8 mouse cellular contexts compared by ENCODE assay signal in the genomic region with DNA sequence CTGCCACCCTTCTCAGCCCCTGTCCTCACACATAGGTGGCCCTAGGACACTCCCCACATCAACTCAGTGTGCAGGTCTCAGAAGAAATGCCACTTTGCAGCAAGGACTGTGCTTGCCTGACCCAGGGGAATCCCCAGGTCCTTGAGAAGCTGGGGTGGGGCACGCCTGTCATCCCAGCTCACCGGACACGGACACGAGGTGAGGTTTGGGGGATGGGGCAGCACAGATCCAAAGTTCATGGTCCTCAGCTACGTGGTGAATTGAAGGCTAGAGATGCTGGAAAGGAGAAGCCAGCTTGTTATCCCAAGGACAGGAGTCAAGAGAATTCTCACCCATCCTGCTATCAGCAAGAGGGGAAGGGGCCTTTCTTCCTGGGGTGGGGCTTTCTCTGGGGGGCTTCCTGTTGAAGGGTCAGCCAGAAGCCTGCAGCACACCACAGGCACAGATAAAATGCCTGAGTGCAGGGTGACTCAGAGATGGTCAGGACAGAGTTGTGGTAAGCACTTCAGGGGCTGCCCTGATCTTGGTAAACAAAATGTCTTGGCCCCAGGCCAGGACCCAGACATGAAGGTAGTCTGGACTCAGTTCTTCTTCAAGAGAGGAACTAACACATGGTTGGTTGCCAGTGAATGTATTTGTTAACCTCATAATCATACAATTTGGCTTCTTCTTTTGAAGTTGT. TPM values are rescaled to one million over a fixed set of nuclear protein-coding genes. Genes with fewer than 3 reads are reported as not detected.
DNase-seq lines count a peak whose midpoint lies in the region; ATAC-seq and TF ChIP-seq lines count a peak whose summit lies in the region.

No protein-coding gene starts in this region.

- no peak for TF ChIP-seq CTCF in ES-Bruce4 (IDR thresholded peaks at IDR 0.05; ENCODE audit: low read depth, low read length)
- no peak for TF ChIP-seq CTCF in heart, adult 2 months (IDR thresholded peaks at IDR 0.05)

- ATAC-seq in megakaryocyte progenitor cell, adult 5-6 weeks (replicated peaks; ENCODE audit: poor library complexity) = peak; percentile 51

- H3K27ac ChIP-seq in ES-Bruce4 (ENCODE audit: insufficient read depth, low read length) = no peak overlapping the region
- H3K27ac ChIP-seq in heart, adult 2 months = peak overlapping the region; percentile 85

- H3K9me3 ChIP-seq in ES-Bruce4 (replicated peaks; ENCODE audit: control insufficient read depth, insufficient read depth, low read length, poor library complexity, severe bottlenecking) = no peaks in the 10 kb centered on the region

- WGBS in heart, adult 2 months = 14% methylated on average over 5 of the region's 5 CpGs

- no peak overlapping the region for H3K4me3 ChIP-seq in ES-Bruce4 (ENCODE audit: low read depth, low read length)
- H3K4me3 ChIP-seq in heart, adult 2 months = no peak overlapping the region

- no peaks in the 10 kb centered on the region for H3K79me2 ChIP-seq in heart, adult 2 months (replicated peaks; ENCODE audit: control insufficient read depth, insufficient read depth, low read length)

- no peak overlapping the region for H3K9ac ChIP-seq in ES-Bruce4 (ENCODE audit: low read depth, poor library complexity, severe bottlenecking)
- peak overlapping the region; percentile 5; the same call in 1 of the 2 replicates for H3K9ac ChIP-seq in heart, adult 2 months (ENCODE audit: low read depth, low read length)

- peak; percentile 69; the same call in 1 of the 2 replicates for TF ChIP-seq EP300 in ES-Bruce4 (IDR thresholded peaks at IDR 0.05; ENCODE audit: insufficient read depth, low read depth, low read length)
- TF ChIP-seq EP300 in heart, adult 2 months (IDR thresholded peaks at IDR 0.05; ENCODE audit: insufficient read depth, low read depth, low read length) = no peak

- no peak for TF ChIP-seq POLR2A in ES-Bruce4 (IDR thresholded peaks at IDR 0.05; ENCODE audit: insufficient read depth, low read length)
- TF ChIP-seq POLR2A in heart, adult 2 months (IDR thresholded peaks at IDR 0.05; ENCODE audit: insufficient read depth, low read depth, low read length) = no peak

- intact Hi-C loops in heart, postnatal 25 days (cut with DNase I) = loop anchor here (2.0 to 5.0 kb wide), 3 partner anchors 14 to 79 kb away; partner anchors contain the start of gene Abca7
- intact Hi-C loops in heart, adult 2 months (cut with DNase I) = no loop called here

- H3K4me1 ChIP-seq in ES-Bruce4 (ENCODE audit: control insufficient read depth, insufficient read depth, low read length) = peaks cover 10% of the 10 kb centered on the region
- peaks cover 26% of the 10 kb centered on the region for H3K4me1 ChIP-seq in heart, adult 2 months (ENCODE audit: control insufficient read depth, insufficient read depth, low read length)

- no peaks in the 10 kb centered on the region for H3K27me3 ChIP-seq in ES-Bruce4 (ENCODE audit: control insufficient read depth, insufficient read depth, low read length, poor library complexity, severe bottlenecking)
- no peaks in the 10 kb centered on the region for H3K27me3 ChIP-seq in heart, adult 2 months (ENCODE audit: control insufficient read depth, insufficient read depth, low read length)

- peak; percentile 98 for DNase-seq in heart, adult 11 months
- no peak for DNase-seq in heart, postnatal 25 days (ENCODE audit: low spot score)
- DNase-seq in heart, adult 2 months = peak; percentile 68 to 83
- peak; percentile 74 for DNase-seq in kidney, postnatal 14 days
- no peak for DNase-seq in gastrocnemius, postnatal 4 days (ENCODE audit: low spot score in 2 of 2)
- no peak for DNase-seq in left cerebral cortex, adult 8-10 months (ENCODE audit: low spot score in 2 of 2)

- H3K36me3 ChIP-seq in ES-Bruce4 (ENCODE audit: control insufficient read depth, insufficient read depth, low read length, poor library complexity, severe bottlenecking) = peaks cover 26% of the 10 kb centered on the region
- H3K36me3 ChIP-seq in heart, adult 2 months (ENCODE audit: control insufficient read depth, insufficient read depth, low read length) = peaks cover 2% of the 10 kb centered on the region; the same call in 1 of the 2 replicates

RNA-seq across cellular contexts. Expression of gene Polr2e, which starts 6.7 kb away (rescaled TPM):
- 10 to 100 TPM; 79.3 to 81.2 TPM for total RNA-seq in heart, postnatal 25 days (2021)
- 176 and 180 TPM in 2 replicates for polyA plus RNA-seq in ES-Bruce4 (2011; ENCODE audit: insufficient read depth, insufficient read length, low read depth, missing spikeins)
- 10 to 100 TPM; 78.3 to 89.8 TPM for total RNA-seq in heart, adult 2 months (2021)
- polyA plus RNA-seq in heart, adult 2 months (2012; rRNA removed) = 182 and 194 TPM in 2 replicates
- 93.3 and 99.5 TPM in 2 replicates for total RNA-seq in megakaryocyte progenitor cell, adult 5-6 weeks (2015)
- total RNA-seq in megakaryocyte progenitor cell, adult 5-6 weeks (2017) = 74.3 and 89.9 TPM in 2 replicates
- total RNA-seq in gastrocnemius, postnatal 4 days (2021) = 10 to 100 TPM; 77.3 to 77.7 TPM
- 10 to 100 TPM; 64.7 to 80.4 (median 72.9) TPM for total RNA-seq in left cerebral cortex, adult 8-10 months (2022)

RNA-seq across cellular contexts. Expression of gene Gpx4, which starts 14.0 kb away (rescaled TPM):
- 100 to 1,000 TPM; 691 to 812 TPM for total RNA-seq in heart, postnatal 25 days (2021)
- 479 and 507 TPM in 2 replicates for polyA plus RNA-seq in ES-Bruce4 (2011; ENCODE audit: insufficient read depth, insufficient read length, low read depth, missing spikeins)
- 1,000 to 10,000 TPM in 1 of 2 experiments, 100 to 1,000 TPM in 1; 832 to 1,055 TPM for total RNA-seq in heart, adult 2 months (2021)
- 860 and 993 TPM in 2 replicates for polyA plus RNA-seq in heart, adult 2 months (2012; rRNA removed)
- total RNA-seq in megakaryocyte progenitor cell, adult 5-6 weeks (2015) = 253 and 271 TPM in 2 replicates
- 358 and 365 TPM in 2 replicates for total RNA-seq in megakaryocyte progenitor cell, adult 5-6 weeks (2017)
- 100 to 1,000 TPM; 339 to 434 TPM for total RNA-seq in gastrocnemius, postnatal 4 days (2021)
- 100 to 1,000 TPM; 472 to 551 (median 538) TPM for total RNA-seq in left cerebral cortex, adult 8-10 months (2022)

RNA-seq across cellular contexts. Expression of gene Arhgap45, which starts 16.5 kb away (rescaled TPM):
- 1 to 10 TPM; 4.7 to 4.9 TPM for total RNA-seq in heart, postnatal 25 days (2021)
- 6.5 and 6.9 TPM in 2 replicates for polyA plus RNA-seq in ES-Bruce4 (2011; ENCODE audit: insufficient read depth, insufficient read length, low read depth, missing spikeins)
- 1 to 10 TPM; 3.5 to 5.1 TPM for total RNA-seq in heart, adult 2 months (2021)
- polyA plus RNA-seq in heart, adult 2 months (2012; rRNA removed) = 8.9 and 16.6 TPM in 2 replicates
- total RNA-seq in megakaryocyte progenitor cell, adult 5-6 weeks (2015) = 64.1 and 69.0 TPM in 2 replicates
- total RNA-seq in megakaryocyte progenitor cell, adult 5-6 weeks (2017) = 112 and 121 TPM in 2 replicates
- 1 to 10 TPM; 4.0 to 4.7 TPM for total RNA-seq in gastrocnemius, postnatal 4 days (2021)
- 1 to 10 TPM; 3.6 to 9.6 (median 6.0) TPM for total RNA-seq in left cerebral cortex, adult 8-10 months (2022)

RNA-seq across cellular contexts. Expression of gene Abca7, which starts 36.6 kb away (rescaled TPM):
- total RNA-seq in heart, postnatal 25 days (2021) = 1 to 10 TPM; 6.5 to 6.7 TPM
- polyA plus RNA-seq in ES-Bruce4 (2011; ENCODE audit: insufficient read depth, insufficient read length, low read depth, missing spikeins) = 10.6 and 11.0 TPM in 2 replicates
- 1 to 10 TPM; 6.6 to 8.0 TPM for total RNA-seq in heart, adult 2 months (2021)
- polyA plus RNA-seq in heart, adult 2 months (2012; rRNA removed) = 9.2 and 10.8 TPM in 2 replicates
- total RNA-seq in megakaryocyte progenitor cell, adult 5-6 weeks (2015) = 15.4 and 15.8 TPM in 2 replicates
- 17.0 and 17.5 TPM in 2 replicates for total RNA-seq in megakaryocyte progenitor cell, adult 5-6 weeks (2017)
- 1 to 10 TPM; 4.8 to 4.9 TPM for total RNA-seq in gastrocnemius, postnatal 4 days (2021)
- 10 to 100 TPM; 11.0 to 12.3 (median 12.0) TPM for total RNA-seq in left cerebral cortex, adult 8-10 months (2022)

RNA-seq across cellular contexts. Expression of gene Cnn2, which starts 44.6 kb away (rescaled TPM):
- total RNA-seq in heart, postnatal 25 days (2021) = 10 to 100 TPM; 35.9 to 36.6 TPM
- polyA plus RNA-seq in ES-Bruce4 (2011; ENCODE audit: insufficient read depth, insufficient read length, low read depth, missing spikeins) = 156 and 164 TPM in 2 replicates
- total RNA-seq in heart, adult 2 months (2021) = 10 to 100 TPM; 30.2 to 39.3 TPM
- 52.5 and 60.7 TPM in 2 replicates for polyA plus RNA-seq in heart, adult 2 months (2012; rRNA removed)
- 50.5 and 52.8 TPM in 2 replicates for total RNA-seq in megakaryocyte progenitor cell, adult 5-6 weeks (2015)
- total RNA-seq in megakaryocyte progenitor cell, adult 5-6 weeks (2017) = 73.3 and 84.1 TPM in 2 replicates
- total RNA-seq in gastrocnemius, postnatal 4 days (2021) = 10 to 100 TPM; 51.0 to 55.0 TPM
- 1 to 10 TPM; 5.4 to 6.7 (median 6.3) TPM for total RNA-seq in left cerebral cortex, adult 8-10 months (2022)

Comparison
In these comparisons a context has a peak if more than half of its experiments do, and no peak if none do; other contexts are left out.
1. DNase-seq: peak in heart, adult 11 months (single experiment), heart, adult 2 months (2 of 2) and kidney, postnatal 14 days (single experiment); none in heart, postnatal 25 days (single experiment), gastrocnemius, postnatal 4 days (0 of 2) and left cerebral cortex, adult 8-10 months (0 of 2).
2. RNA of gene Arhgap45, which starts 16.5 kb away (total RNA-seq): 64.1 to 121 TPM in megakaryocyte progenitor cell, adult 5-6 weeks; 3.6 to 9.6 TPM in left cerebral cortex, adult 8-10 months, 3.5 to 5.1 TPM in heart, adult 2 months, 4.7 to 4.9 TPM in heart, postnatal 25 days and 4.0 to 4.7 TPM in gastrocnemius, postnatal 4 days; every median in the first group is over 4 times any median in the second.